Mouse (Mus musculus) 3134 (cell line): ENCODE measurements around the gene Nupr1l.
A peak's percentile ranks its signal among the peaks of the same experiment; 100 is the strongest.
"Not testable (repeated sequence)": the region's sequence is repeated elsewhere in the genome, so short reads cannot be mapped to it uniquely, and the experiment has no call there.

ENCODE experiments used
- DNase-seq: peaks from one replicate; pipeline ENCODE4 v3.0.0-alpha.2; 2011; ENCODE audit warnings: low spot score; ENCODE audit not compliant: insufficient read length; ENCODE audit errors: extremely low read depth

The Nupr1l gene

GRCm38 (mm10) chr5:129908242-129908965 lies at the start of gene Nupr1l:
Gene Nupr1l (plus strand): TSS chr5:129908540.
- peak; percentile 93 for DNase-seq

- DNase-seq, result no peak
Measured at GRCm38 (mm10) chr5:129862325-129862724, 46.0 kb upstream of the Nupr1l start.

GRCm38 (mm10) chr5:129864467-129864866 lies 43.9 kb upstream of the Nupr1l start:
- no peak for DNase-seq

GRCm38 (mm10) chr5:129865841-129866240 lies 42.5 kb upstream of the Nupr1l start:
- DNase-seq, result no peak

- DNase-seq, result no peak
Measured at GRCm38 (mm10) chr5:129869238-129869995, 38.9 kb upstream of the Nupr1l start.

GRCm38 (mm10) chr5:129871238-129871637 lies 37.1 kb upstream of the Nupr1l start:
- no peak for DNase-seq

GRCm38 (mm10) chr5:129873942-129874341 lies 34.4 kb upstream of the Nupr1l start:
- DNase-seq, result no peak

- no peak for DNase-seq
Measured at GRCm38 (mm10) chr5:129875098-129875497, 33.2 kb upstream of the Nupr1l start.

- DNase-seq, result no peak
Measured at GRCm38 (mm10) chr5:129877731-129878455, 30.4 kb upstream of the Nupr1l start.

- peak; percentile 43 for DNase-seq
Measured at GRCm38 (mm10) chr5:129878946-129879345, 29.4 kb upstream of the Nupr1l start.

- DNase-seq, result no peak
Measured at GRCm38 (mm10) chr5:129879888-129880287, 28.5 kb upstream of the Nupr1l start.

GRCm38 (mm10) chr5:129886271-129886670 lies 22.1 kb upstream of the Nupr1l start:
- DNase-seq, result no peak

GRCm38 (mm10) chr5:129886911-129887636 lies 21.3 kb upstream of the Nupr1l start, which contains the start of gene Chchd2:
Gene Chchd2 (minus strand): TSS chr5:129887470.
- peak; percentile 90 for DNase-seq

- not testable (repeated sequence) for DNase-seq
Measured at GRCm38 (mm10) chr5:129890390-129890789, 17.9 kb upstream of the Nupr1l start.

GRCm38 (mm10) chr5:129895198-129896088 lies 12.9 kb upstream of the Nupr1l start, which contains the start of gene Zbed5:
Gene Zbed5 (plus strand): TSS chr5:129895723.
- DNase-seq, result peak; percentile 86

- DNase-seq, result no peak
Measured at GRCm38 (mm10) chr5:129898449-129898848, 9.9 kb upstream of the Nupr1l start, which contains the start of gene Phkg1. Gene Phkg1 (minus strand): TSS chr5:129898549.

- no peak for DNase-seq
Measured at GRCm38 (mm10) chr5:129907775-129908174, 565 bp upstream of the Nupr1l start.

GRCm38 (mm10) chr5:129909147-129909546 lies 807 bp downstream of the Nupr1l start:
- DNase-seq, result no peak

- DNase-seq, result no peak
Measured at GRCm38 (mm10) chr5:129909591-129909990, 1.3 kb downstream of the Nupr1l start.
